Mouse (Mus musculus) midbrain, embryonic 16.5 days (tissue): Measurements from ENCODE around the gene Mprip. TPM values are rescaled to one million over a fixed set of nuclear protein-coding genes. Genes with fewer than 3 reads are reported as not detected.

Experiments used
- ATAC-seq: fragments of 200-750 bp; cut with Nextera tagmentation; 2 replicates; pipeline ENCODE4 v1.8.0; 2017; ENCODE audit warnings: moderate TSS enrichment
- H3K27ac ChIP-seq: fragments of 300-500 bp; sonication (generic); 2 replicates; pipeline ENCODE4 v1.5.1; 2014; ENCODE audit warnings: mild to moderate bottlenecking, low read length, mixed read lengths
- H3K27me3 ChIP-seq: fragments of 300-500 bp; sonication (generic); 2 replicates; pipeline ENCODE4 v1.6.1; 2014; ENCODE audit warnings: low read depth, low read length, mixed read lengths; ENCODE audit not compliant: control insufficient read depth, insufficient read depth
- H3K36me3 ChIP-seq: fragments of 300-500 bp; sonication (generic); 2 replicates; pipeline ENCODE4 v1.6.1; 2014; ENCODE audit warnings: mild to moderate bottlenecking, low read length, moderate library complexity, mixed read lengths; ENCODE audit not compliant: control insufficient read depth, insufficient read depth
- H3K4me1 ChIP-seq: fragments of 300-500 bp; sonication (generic); 2 replicates; pipeline ENCODE4 v1.6.1; 2014; ENCODE audit warnings: mild to moderate bottlenecking, low read length, mixed read lengths; ENCODE audit not compliant: control insufficient read depth, insufficient read depth
- H3K4me2 ChIP-seq: fragments of 300-500 bp; sonication (generic); 2 replicates; pipeline ENCODE4 v1.6.1; 2014; ENCODE audit warnings: mild to moderate bottlenecking, low read length, mixed read lengths
- H3K4me3 ChIP-seq: fragments of 300-500 bp; sonication (generic); 2 replicates; pipeline ENCODE4 v1.5.1; 2014; ENCODE audit warnings: low read depth, mild to moderate bottlenecking, low read length, moderate library complexity, mixed read lengths
- H3K9ac ChIP-seq: fragments of 300-500 bp; sonication (generic); 2 replicates; pipeline ENCODE4 v1.6.1; 2014; ENCODE audit warnings: low read depth, low read length, mixed read lengths
- H3K9me3 ChIP-seq: fragments of 300-500 bp; sonication (generic); replicated peaks from 2 replicates; pipeline ENCODE4 v1.6.1; 2014; ENCODE audit warnings: mild to moderate bottlenecking, low read length, mixed read lengths; ENCODE audit not compliant: control insufficient read depth, poor library complexity, severe bottlenecking
- WGBS: fragments of 180-500 bp; shearing (Covaris S2); extraction: QIAGEN DNeasy Blood & Tissue Kit; methylation state at CpG from one replicate; pipeline ENCODE4 v1.1.7; 2014; 5-methylcytosine and 5-hydroxymethylcytosine counted together
- polyA plus RNA-seq: library from polyadenylated mRNA; unstranded; fragments of >200 nt; fragmentation: Nextera tagmentation; extraction: Ambion mirVana; gene quantifications from 2 replicates; pipeline ENCODE4 v1.2.1, GENCODE M21; 2015

The Mprip gene
- polyA plus RNA-seq, 1 experiment from 2014 or later = 35.8 TPM

DNA sequence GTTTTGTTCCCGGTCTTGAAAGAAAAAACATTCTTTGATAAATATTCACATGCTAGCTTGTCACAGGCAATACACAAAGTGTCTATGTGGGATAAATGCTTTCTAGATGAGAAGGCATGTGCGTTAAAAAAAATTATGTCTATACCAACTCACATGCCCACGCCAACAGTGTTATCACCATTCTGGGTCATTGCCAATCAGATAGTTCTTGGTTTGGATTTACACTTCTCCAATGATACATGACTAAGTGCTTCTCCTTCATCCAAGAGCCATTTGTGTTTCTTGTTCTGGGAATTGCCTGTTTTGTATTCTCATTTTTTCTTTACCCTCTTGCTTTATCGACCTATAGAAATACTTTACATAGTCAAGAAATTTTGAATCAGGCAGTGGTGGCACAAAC, 29.1 kb upstream of the Mprip start:
- no peak overlapping the region for H3K27ac ChIP-seq
- no peak overlapping the region for H3K9ac ChIP-seq
- H3K4me2 ChIP-seq = no peak overlapping the region
- H3K27me3 ChIP-seq = no peaks in the 10 kb centered on the region
- H3K36me3 ChIP-seq = no peaks in the 10 kb centered on the region
- 87% methylated on average over 4 of the region's 4 CpGs for WGBS
- no peak overlapping the region for H3K4me3 ChIP-seq
- no peaks in the 10 kb centered on the region for H3K4me1 ChIP-seq
- ATAC-seq = no peak
- no peaks in the 10 kb centered on the region for H3K9me3 ChIP-seq

DNA sequence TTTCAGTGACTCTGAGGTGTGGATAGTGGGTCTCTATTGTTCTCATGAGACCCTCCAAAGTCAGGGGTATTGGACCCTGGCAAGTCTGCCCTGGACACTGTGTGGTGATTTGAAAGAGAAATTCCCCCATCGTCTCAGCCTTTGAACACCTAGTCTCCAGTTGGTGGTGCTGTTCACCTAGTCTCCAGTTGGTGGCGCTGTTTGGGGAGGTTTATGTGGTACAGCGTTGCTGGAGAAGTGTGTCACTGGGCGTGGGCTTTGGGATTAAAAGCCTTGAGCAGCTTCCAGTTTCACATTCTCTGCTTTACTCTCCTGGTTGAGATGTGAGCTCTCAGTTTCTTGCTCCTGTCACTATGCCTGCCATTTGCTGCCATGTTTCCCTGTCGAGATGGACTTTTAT, 28.1 kb upstream of the Mprip start:
- no peaks in the 10 kb centered on the region for H3K27me3 ChIP-seq
- 29% methylated on average over 5 of the region's 5 CpGs for WGBS

DNA sequence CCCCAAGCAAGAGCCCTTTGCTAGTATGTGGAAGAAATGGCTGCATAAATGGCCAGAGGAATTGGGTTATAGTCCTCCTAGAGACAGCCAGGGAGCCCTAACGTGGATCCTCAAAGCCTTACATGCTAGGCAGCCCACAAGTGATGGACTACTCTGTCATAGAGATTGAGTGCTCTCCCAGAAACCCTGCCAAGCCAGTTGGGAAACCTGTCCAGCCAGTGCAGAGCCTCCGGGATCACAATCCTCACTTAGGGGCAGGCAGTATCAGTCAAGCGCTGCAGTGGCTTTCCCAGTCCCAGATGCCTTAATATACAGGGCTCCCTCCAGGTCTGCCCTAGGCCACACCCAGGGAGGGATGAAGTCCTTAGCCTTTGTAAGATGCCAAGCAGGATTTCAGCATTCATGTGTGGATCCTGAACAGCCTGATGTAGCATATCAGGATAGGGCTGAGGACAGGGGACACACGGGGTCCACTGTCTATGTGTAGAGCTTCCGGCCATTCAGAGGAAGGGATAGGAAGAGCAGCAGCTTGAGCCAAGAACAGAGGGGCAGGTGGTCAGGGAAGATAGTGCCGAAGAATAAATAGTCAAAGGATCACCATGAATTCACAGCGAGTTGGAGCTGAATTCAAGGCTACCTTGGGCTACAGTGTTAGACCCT, 27.0 kb upstream of the Mprip start:
- H3K4me2 ChIP-seq = no peak overlapping the region
- no peaks in the 10 kb centered on the region for H3K4me1 ChIP-seq
- no peak for ATAC-seq
- 87% methylated on average over 7 of the region's 7 CpGs for whole genome bisulfite sequencing
- no peak overlapping the region for H3K27ac ChIP-seq
- no peaks in the 10 kb centered on the region for H3K9me3 ChIP-seq
- no peak overlapping the region for H3K4me3 ChIP-seq
- H3K27me3 ChIP-seq = no peaks in the 10 kb centered on the region
- no peak overlapping the region for H3K9ac ChIP-seq
- H3K36me3 ChIP-seq = no peaks in the 10 kb centered on the region

More for the DNA sequence above, 28.1 kb upstream of the Mprip start:
- H3K9me3 ChIP-seq = no peaks in the 10 kb centered on the region
- ATAC-seq = no peak
- no peak overlapping the region for H3K9ac ChIP-seq
- no peak overlapping the region for H3K4me2 ChIP-seq
- no peaks in the 10 kb centered on the region for H3K4me1 ChIP-seq
- H3K4me3 ChIP-seq = no peak overlapping the region
- no peak overlapping the region for H3K27ac ChIP-seq
- no peaks in the 10 kb centered on the region for H3K36me3 ChIP-seq

DNA sequence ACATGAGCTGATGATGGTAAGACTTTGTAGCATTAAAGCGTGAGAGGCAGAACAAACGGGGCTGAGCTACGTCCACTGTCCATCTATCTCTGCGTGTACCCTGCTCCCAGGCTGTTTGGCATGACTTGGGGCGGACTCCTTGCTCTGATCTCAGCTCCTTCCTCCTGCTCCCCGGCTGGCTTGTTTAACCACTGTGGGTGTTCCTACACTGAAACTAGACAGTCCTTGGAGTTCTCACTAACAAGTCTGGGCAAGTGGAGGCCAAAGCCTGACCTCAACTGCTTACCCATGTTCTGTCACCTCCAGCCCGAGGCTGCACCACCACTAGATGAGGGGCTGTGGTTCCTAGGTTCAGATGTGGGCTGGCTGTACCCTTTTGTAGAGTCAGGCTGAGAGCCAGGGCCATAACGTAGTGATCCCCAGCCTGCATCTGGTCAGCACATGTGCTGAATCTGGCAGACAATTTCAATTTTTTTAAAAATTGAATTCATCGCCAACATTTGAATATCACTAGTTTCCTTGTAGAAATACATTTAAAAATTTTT, 25.8 kb upstream of the Mprip start:
- no peaks in the 10 kb centered on the region for H3K9me3 ChIP-seq
- H3K4me3 ChIP-seq = no peak overlapping the region
- no peak for ATAC-seq
- H3K9ac ChIP-seq = no peak overlapping the region
- H3K27me3 ChIP-seq = no peaks in the 10 kb centered on the region
- H3K36me3 ChIP-seq = no peaks in the 10 kb centered on the region
- H3K4me1 ChIP-seq = no peaks in the 10 kb centered on the region
- no peak overlapping the region for H3K4me2 ChIP-seq
- WGBS = 88% methylated on average over 9 of the region's 9 CpGs
- no peak overlapping the region for H3K27ac ChIP-seq

DNA sequence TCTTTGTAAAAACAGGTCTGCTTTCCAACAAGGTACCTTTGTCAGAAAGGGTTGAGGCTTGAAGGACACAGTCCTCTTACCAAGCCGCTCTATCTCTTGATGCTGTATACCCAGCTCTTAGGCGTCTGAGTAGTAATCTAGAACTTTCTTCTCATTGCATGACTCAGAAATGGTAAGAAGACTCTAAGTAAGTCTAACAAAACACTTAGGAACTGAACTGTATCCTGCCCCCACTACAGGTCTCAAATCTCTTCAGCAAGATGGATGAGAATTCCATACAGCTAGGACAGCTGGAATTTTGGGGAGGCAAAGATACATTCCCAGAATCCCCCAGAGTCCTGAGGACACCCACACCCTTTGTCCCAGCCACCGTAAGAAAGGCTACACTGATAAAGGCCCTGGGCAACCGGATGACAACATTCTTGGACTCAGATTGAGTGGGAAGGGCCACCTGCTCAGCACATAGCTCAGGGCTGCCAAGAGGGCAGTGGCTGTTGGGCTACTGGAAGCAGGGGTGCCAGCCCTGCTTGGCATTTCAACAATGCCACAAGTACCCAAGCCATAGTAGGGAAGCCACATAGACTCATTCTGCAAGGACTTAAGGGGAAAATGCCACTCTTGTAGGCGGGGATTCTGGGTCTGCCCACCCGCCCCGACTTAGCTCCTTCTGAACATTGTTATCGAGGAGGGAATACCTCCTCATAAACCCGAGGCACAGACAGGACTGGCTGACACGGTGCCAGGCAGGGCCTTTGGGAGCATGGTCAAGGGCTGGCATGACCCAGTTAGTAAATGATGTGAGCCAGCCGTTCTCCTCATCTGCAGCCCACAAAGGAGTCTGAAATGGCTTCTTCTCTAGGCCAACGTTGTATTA, 25.0 kb upstream of the Mprip start:
- Histone ChIP-seq H3K4me1 (no peaks in the 10 kb centered on the region), H3K4me2 (no peak overlapping the region), H3K36me3 (no peaks in the 10 kb centered on the region), H3K9ac (no peak overlapping the region), H3K27ac (no peak overlapping the region), H3K4me3 (no peak overlapping the region), H3K27me3 (no peaks in the 10 kb centered on the region), H3K9me3 (no peaks in the 10 kb centered on the region)
- WGBS = 83% methylated on average over 12 of the region's 12 CpGs
- ATAC-seq = no peak

DNA sequence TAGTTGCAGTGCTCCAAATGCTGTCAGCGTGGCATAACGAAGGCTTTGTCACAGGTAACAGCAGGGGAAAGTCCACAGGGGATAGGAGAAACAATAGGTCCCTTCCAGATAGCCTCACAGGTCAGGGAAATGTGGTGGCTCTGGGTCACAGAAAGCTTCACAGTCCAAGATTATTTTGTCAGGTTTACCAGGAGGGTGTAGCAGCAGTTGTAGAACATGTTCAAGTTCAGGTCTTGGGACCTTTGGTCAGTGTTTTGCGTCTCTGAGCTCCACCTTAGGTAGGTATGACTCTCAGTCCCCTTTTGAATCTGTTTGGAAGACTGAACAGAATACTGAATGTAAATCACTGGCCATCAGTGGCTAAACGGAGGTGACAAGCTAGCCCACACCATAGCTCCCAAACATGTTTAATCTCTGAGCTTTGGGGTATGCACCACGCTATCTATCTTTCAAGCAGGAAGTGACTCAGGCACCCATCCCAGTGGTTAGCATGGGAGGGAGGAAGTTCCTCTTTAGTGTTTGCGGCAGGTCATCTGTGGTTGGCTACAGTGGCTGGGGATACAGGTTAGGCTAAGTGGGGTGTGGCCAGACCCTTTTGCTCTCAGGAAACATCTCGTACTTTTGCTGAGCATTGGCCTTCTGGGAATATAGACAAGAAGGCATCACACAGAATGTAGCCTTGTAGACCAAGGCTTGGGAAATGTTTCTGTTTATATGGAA, 24.2 kb upstream of the Mprip start:
- H3K4me3 ChIP-seq = no peak overlapping the region
- H3K4me1 ChIP-seq = no peaks in the 10 kb centered on the region
- 84% methylated on average over 7 of the region's 7 CpGs for WGBS
- no peak for ATAC-seq
- no peak overlapping the region for H3K27ac ChIP-seq
- no peaks in the 10 kb centered on the region for H3K27me3 ChIP-seq
- no peaks in the 10 kb centered on the region for H3K36me3 ChIP-seq
- H3K9ac ChIP-seq = no peak overlapping the region
- no peak overlapping the region for H3K4me2 ChIP-seq
- H3K9me3 ChIP-seq = no peaks in the 10 kb centered on the region

DNA sequence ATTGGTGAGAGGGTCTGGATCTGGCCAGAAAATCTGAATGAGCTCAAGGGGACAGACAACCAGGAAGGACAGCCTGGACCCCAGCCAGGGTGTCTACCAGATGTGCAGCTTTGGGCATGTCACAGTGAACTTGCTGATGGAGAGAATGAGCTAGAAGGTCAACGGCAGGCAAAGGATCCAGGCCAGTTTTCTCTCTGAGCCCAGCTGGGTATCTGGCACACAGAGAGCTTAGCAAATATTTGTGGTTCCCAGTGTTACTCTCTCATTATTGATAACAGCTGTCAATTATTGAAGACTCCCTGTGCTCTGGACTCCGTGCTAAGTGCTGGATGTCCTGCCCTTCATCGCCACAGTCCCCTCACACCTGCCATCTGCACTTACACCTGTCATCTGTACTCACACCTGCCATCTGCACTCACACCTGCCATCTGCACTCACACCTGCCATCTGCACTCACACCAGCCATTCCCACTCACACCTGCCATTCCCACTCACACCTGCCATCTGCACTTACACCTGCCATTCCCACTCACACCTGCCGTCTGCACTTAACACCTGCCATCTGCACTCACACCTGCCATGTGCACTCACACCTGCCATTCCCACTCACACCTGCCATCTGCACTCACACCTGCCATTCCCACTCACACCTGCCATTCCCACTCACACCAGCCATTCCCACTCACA, 21.0 kb upstream of the Mprip start:
- Histone ChIP-seq H3K36me3 (no peaks in the 10 kb centered on the region), H3K4me3 (no peak overlapping the region), H3K27ac (no peak overlapping the region), H3K4me1 (no peaks in the 10 kb centered on the region), H3K9me3 (no peaks in the 10 kb centered on the region), H3K27me3 (no peaks in the 10 kb centered on the region), H3K9ac (no peak overlapping the region), H3K4me2 (no peak overlapping the region)
- 86% methylated on average over 4 of the region's 4 CpGs for WGBS
- ATAC-seq = no peak

DNA sequence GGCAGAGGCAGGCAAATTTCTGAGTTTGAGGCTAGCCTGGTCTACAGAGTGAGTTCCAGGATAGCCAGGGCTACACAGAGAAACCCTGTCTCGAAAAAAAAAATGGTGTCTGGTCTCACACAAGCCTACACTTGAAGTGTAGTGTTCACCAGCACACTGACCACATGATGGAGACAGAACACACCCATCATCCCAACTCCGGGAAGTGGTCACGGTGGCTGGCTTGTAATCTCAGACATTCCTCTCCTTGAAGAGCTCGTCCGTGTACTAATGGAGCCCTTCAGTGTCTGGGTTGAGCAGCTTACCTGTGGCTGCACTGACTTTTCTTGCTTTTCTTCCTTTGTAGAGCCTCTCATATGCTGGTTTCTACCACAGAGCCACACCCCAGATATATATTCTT, 19.9 kb upstream of the Mprip start:
- H3K4me1 ChIP-seq = no peaks in the 10 kb centered on the region
- no peak overlapping the region for H3K9ac ChIP-seq
- no peak overlapping the region for H3K4me2 ChIP-seq
- H3K27ac ChIP-seq = no peak overlapping the region
- H3K27me3 ChIP-seq = no peaks in the 10 kb centered on the region
- H3K9me3 ChIP-seq = no peaks in the 10 kb centered on the region
- 76% methylated on average over 5 of the region's 5 CpGs for WGBS
- H3K36me3 ChIP-seq = no peaks in the 10 kb centered on the region
- H3K4me3 ChIP-seq = no peak overlapping the region
- no peak for ATAC-seq
